Mouse (Mus musculus): Measurements from ENCODE around the gene Spdef. TPM values are rescaled to one million over a fixed set of nuclear protein-coding genes. Genes with fewer than 3 reads are reported as not detected.

Spdef gene
- polyA plus RNA-seq, 1 experiment from 2014 or later: 13.8 TPM

DNA sequence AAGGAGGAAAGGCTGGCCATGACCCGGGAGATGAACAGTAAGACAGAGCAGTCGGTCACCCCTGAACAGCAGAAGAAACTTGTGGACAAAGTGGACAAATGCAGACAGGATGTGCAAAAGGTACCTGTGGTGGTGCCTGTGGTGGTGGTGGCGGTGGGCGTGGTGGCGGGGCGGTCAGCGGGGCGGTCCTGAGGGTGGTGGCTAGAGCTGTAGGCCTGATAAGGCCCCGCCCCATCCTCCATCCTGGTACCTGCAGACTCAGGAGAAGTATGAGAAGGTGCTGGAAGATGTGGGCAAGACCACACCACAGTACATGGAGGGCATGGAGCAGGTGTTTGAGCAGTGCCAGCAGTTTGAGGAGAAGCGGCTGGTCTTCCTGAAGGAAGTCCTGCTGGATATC lies 23.1 kb downstream of the Spdef start:
- ATAC-seq (ENCODE audit: insufficient number of reproducible peaks, insufficient read depth, low FRiP score, low read depth): no peak
- H3K36me3 ChIP-seq (ENCODE audit: control insufficient read depth, insufficient read depth, low read length): no peaks in the 10 kb centered on the region
- H3K27ac ChIP-seq (ENCODE audit: low read length): no peak overlapping the region
- no peaks in the 10 kb centered on the region for H3K27me3 ChIP-seq (ENCODE audit: control insufficient read depth, insufficient read depth, low read length)
- 49% methylated on average over 10 of the region's 10 CpGs for WGBS
- no peaks in the 10 kb centered on the region for H3K9me3 ChIP-seq (ENCODE audit: control insufficient read depth, low read depth, low read length)
- no peak overlapping the region for H3K4me3 ChIP-seq (ENCODE audit: low read depth, low read length)
- H3K4me2 ChIP-seq (replicated peaks; ENCODE audit: low read depth, low read length): no peak overlapping the region
- peaks cover 6% of the 10 kb centered on the region; the same call in 1 of the 2 replicates for H3K4me1 ChIP-seq (ENCODE audit: control insufficient read depth, insufficient read depth, low read length)
- H3K9ac ChIP-seq (replicated peaks; ENCODE audit: low read depth, low read length): no peak overlapping the region

GRCm38 (mm10) chr17:27703961-27704621 lies 24.7 kb downstream of the Spdef start:
- Histone ChIP-seq H3K4me2 (replicated peaks; ENCODE audit: low read depth, low read length) (no peak overlapping the region), H3K9ac (replicated peaks; ENCODE audit: low read depth, low read length) (no peak overlapping the region), H3K27me3 (ENCODE audit: control insufficient read depth, insufficient read depth, low read length) (no peaks in the 10 kb centered on the region), H3K27ac (ENCODE audit: low read length) (no peak overlapping the region), H3K9me3 (ENCODE audit: control insufficient read depth, low read depth, low read length) (no peaks in the 10 kb centered on the region; the same call in 1 of the 2 replicates), H3K4me1 (ENCODE audit: control insufficient read depth, insufficient read depth, low read length) (peaks cover 6% of the 10 kb centered on the region; the same call in 1 of the 2 replicates), H3K36me3 (ENCODE audit: control insufficient read depth, insufficient read depth, low read length) (no peaks in the 10 kb centered on the region), H3K4me3 (ENCODE audit: low read depth, low read length) (no peak overlapping the region)
- no peak for ATAC-seq (ENCODE audit: insufficient number of reproducible peaks, insufficient read depth, low FRiP score, low read depth)
- WGBS: 68% methylated on average over 5 of the region's 5 CpGs

DNA sequence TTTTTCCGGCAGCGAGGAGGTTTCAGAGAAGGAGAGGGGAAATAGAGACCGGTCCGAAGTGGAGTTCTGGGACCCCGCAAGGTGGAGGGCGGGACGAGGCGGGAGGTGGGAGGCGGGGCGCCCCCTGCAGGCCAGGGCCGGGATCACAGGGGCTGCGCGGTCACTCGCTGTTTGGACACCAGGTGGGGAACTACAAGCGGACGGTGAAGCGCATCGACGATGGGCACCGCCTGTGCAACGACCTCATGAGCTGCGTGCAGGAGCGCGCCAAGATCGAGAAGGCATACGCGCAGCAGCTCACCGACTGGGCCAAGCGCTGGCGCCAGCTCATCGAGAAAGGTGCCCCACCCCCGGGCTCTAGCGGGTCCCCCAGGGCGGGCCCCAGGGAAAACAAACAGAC lies 26.2 kb downstream of the Spdef start:
- Histone ChIP-seq H3K27ac (ENCODE audit: low read length) (no peak overlapping the region), H3K9me3 (ENCODE audit: control insufficient read depth, low read depth, low read length) (no peaks in the 10 kb centered on the region; the same call in 1 of the 2 replicates), H3K27me3 (ENCODE audit: control insufficient read depth, insufficient read depth, low read length) (no peaks in the 10 kb centered on the region), H3K36me3 (ENCODE audit: control insufficient read depth, insufficient read depth, low read length) (no peaks in the 10 kb centered on the region), H3K4me2 (replicated peaks; ENCODE audit: low read depth, low read length) (peak overlapping the region; percentile 53), H3K4me1 (ENCODE audit: control insufficient read depth, insufficient read depth, low read length) (no peaks in the 10 kb centered on the region), H3K9ac (replicated peaks; ENCODE audit: low read depth, low read length) (0 out of 2 replicates have a peak overlapping the region, but pooled peaks have one; percentile 10), H3K4me3 (ENCODE audit: low read depth, low read length) (peak overlapping the region; percentile 17; the same call in 1 of the 2 replicates)
- peak; percentile 60 for ATAC-seq (ENCODE audit: insufficient number of reproducible peaks, insufficient read depth, low FRiP score, low read depth)
- WGBS: under 1% methylated on average over 34 of the region's 34 CpGs

DNA sequence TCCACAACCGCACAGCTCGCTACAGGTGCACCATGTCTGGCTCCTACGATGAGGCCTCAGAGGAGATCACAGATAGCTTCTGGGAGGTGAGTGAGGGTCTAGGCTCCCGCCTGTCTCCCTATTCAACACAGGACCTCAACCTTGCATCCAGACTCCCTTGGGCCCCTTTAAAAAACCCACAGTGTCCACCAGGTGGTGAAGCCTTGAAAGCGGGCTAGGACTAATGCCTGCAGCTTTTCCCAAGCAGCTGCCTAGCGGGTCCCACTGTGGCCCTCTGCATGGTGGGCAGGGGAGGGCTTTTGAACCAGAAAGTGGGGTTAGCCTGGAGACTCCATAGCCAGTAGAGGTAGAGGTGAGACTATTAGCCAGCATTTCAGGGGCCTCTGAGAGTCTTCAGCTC lies 26.9 kb downstream of the Spdef start:
- no peaks in the 10 kb centered on the region for H3K36me3 ChIP-seq (ENCODE audit: control insufficient read depth, insufficient read depth, low read length)
- H3K27ac ChIP-seq (ENCODE audit: low read length): no peak overlapping the region
- H3K4me3 ChIP-seq (ENCODE audit: low read depth, low read length): no peak overlapping the region
- no peak overlapping the region for H3K9ac ChIP-seq (replicated peaks; ENCODE audit: low read depth, low read length)
- H3K9me3 ChIP-seq (ENCODE audit: control insufficient read depth, low read depth, low read length): no peaks in the 10 kb centered on the region; the same call in 1 of the 2 replicates
- no peak overlapping the region for H3K4me2 ChIP-seq (replicated peaks; ENCODE audit: low read depth, low read length)
- no peaks in the 10 kb centered on the region for H3K27me3 ChIP-seq (ENCODE audit: control insufficient read depth, insufficient read depth, low read length)
- no peaks in the 10 kb centered on the region for H3K4me1 ChIP-seq (ENCODE audit: control insufficient read depth, insufficient read depth, low read length)
- ATAC-seq (ENCODE audit: insufficient number of reproducible peaks, insufficient read depth, low FRiP score, low read depth): no peak
- 62% methylated on average over 6 of the region's 6 CpGs for WGBS

GRCm38 (mm10) chr17:27700812-27701211 lies 27.9 kb downstream of the Spdef start:
- H3K27me3 ChIP-seq (ENCODE audit: control insufficient read depth, insufficient read depth, low read length): no peaks in the 10 kb centered on the region
- H3K27ac ChIP-seq (ENCODE audit: low read length): no peak overlapping the region
- H3K9me3 ChIP-seq (ENCODE audit: control insufficient read depth, low read depth, low read length): no peaks in the 10 kb centered on the region; the same call in 1 of the 2 replicates
- no peak overlapping the region for H3K9ac ChIP-seq (replicated peaks; ENCODE audit: low read depth, low read length)
- no peak overlapping the region for H3K4me3 ChIP-seq (ENCODE audit: low read depth, low read length)
- no peaks in the 10 kb centered on the region for H3K4me1 ChIP-seq (ENCODE audit: control insufficient read depth, insufficient read depth, low read length)
- no peak overlapping the region for H3K4me2 ChIP-seq (replicated peaks; ENCODE audit: low read depth, low read length)
- no peak for ATAC-seq (ENCODE audit: insufficient number of reproducible peaks, insufficient read depth, low FRiP score, low read depth)
- H3K36me3 ChIP-seq (ENCODE audit: control insufficient read depth, insufficient read depth, low read length): no peaks in the 10 kb centered on the region
- 77% methylated on average over 2 of the region's 2 CpGs for WGBS

DNA sequence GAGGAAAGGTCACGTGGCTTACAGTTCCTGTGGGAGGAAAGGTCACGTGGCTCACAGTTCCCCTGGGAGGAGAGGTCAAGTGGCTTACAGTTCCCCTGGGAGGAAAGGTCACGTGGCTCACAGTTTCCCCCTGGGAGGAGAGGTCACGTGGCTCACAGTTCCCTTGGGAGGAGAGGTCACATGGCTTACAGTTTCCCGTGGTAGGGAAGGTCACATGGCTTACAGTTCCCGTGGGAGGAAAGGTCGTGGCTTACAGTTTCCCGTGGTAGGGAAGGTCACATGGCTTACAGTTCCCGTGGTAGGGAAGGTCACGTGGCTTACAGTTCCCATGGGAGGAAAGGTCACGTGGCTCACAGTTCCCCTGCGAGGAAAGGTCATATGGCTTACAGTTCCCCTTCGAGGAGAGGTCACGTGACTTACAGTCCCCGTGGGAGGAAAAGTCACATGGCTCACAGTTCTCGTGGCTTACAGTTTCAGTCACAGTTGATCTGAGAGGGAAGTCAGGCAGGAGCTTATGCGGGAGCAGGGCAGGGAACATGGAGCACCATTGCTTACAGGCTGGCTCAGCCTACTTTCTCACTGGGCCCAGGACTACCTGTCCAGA lies 29.0 kb downstream of the Spdef start:
- H3K4me3 ChIP-seq (ENCODE audit: low read depth, low read length): no peak overlapping the region
- no peaks in the 10 kb centered on the region for H3K36me3 ChIP-seq (ENCODE audit: control insufficient read depth, insufficient read depth, low read length)
- no peaks in the 10 kb centered on the region for H3K27me3 ChIP-seq (ENCODE audit: control insufficient read depth, insufficient read depth, low read length)
- H3K27ac ChIP-seq (ENCODE audit: low read length): no peak overlapping the region
- 87% methylated on average over 17 of the region's 17 CpGs for WGBS
- ATAC-seq (ENCODE audit: insufficient number of reproducible peaks, insufficient read depth, low FRiP score, low read depth): no peak
- no peak overlapping the region for H3K9ac ChIP-seq (replicated peaks; ENCODE audit: low read depth, low read length)
- no peaks in the 10 kb centered on the region; the same call in 1 of the 2 replicates for H3K9me3 ChIP-seq (ENCODE audit: control insufficient read depth, low read depth, low read length)
- no peak overlapping the region for H3K4me2 ChIP-seq (replicated peaks; ENCODE audit: low read depth, low read length)
- no peaks in the 10 kb centered on the region for H3K4me1 ChIP-seq (ENCODE audit: control insufficient read depth, insufficient read depth, low read length)

DNA sequence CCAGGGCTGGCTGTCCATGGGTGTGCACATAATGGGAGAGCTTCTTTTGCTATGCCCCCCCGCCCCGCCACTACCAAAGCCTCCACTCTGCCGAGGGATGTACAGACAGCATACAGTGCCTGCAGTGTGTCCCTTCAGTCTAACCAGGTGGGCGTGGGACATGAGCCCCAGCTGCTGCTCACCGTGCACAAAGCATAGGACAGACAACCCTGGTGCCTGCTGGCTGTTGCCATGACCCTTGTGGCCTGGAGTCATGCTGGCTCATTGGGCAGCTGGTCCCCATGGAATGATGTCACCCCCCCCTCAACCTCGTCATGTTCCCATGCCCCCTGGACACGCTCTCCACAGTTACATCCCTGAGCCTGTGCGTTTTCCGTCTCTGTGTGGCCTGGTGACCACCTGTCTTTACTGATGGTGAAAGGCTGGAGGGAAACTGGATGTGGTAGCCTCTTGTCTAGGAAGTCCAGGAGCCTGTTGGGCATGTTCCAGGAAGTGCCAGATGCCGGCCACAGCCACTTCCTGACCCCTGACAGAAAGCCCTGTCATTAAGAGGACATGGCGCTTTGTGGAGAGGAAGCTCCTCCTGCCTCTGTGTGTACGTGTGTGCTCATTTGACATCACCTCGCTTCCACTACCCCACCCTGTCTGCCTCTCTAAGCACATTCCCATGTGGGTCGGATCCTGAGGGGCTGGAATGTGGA lies 37.6 kb downstream of the Spdef start:
- Histone ChIP-seq H3K9me3 (ENCODE audit: control insufficient read depth, low read depth, low read length) (no peaks in the 10 kb centered on the region), H3K4me1 (ENCODE audit: control insufficient read depth, insufficient read depth, low read length) (no peaks in the 10 kb centered on the region), H3K9ac (replicated peaks; ENCODE audit: low read depth, low read length) (no peak overlapping the region), H3K4me3 (ENCODE audit: low read depth, low read length) (no peak overlapping the region), H3K4me2 (replicated peaks; ENCODE audit: low read depth, low read length) (no peak overlapping the region), H3K36me3 (ENCODE audit: control insufficient read depth, insufficient read depth, low read length) (no peaks in the 10 kb centered on the region), H3K27me3 (ENCODE audit: control insufficient read depth, insufficient read depth, low read length) (0 out of 2 replicates have a peak, but pooled peaks cover under 1% of the 10 kb centered on the region), H3K27ac (ENCODE audit: low read length) (no peak overlapping the region)
- WGBS: 73% methylated on average over 14 of the region's 14 CpGs
- ATAC-seq (ENCODE audit: insufficient number of reproducible peaks, insufficient read depth, low FRiP score, low read depth): no peak

GRCm38 (mm10) chr17:27686395-27686794 lies 42.4 kb downstream of the Spdef start:
- no peak overlapping the region for H3K4me2 ChIP-seq (replicated peaks; ENCODE audit: low read depth, low read length)
- 0 out of 2 replicates have a peak, but pooled peaks cover 8% of the 10 kb centered on the region for H3K4me1 ChIP-seq (ENCODE audit: control insufficient read depth, insufficient read depth, low read length)
- no peaks in the 10 kb centered on the region for H3K9me3 ChIP-seq (ENCODE audit: control insufficient read depth, low read depth, low read length)
- H3K9ac ChIP-seq (replicated peaks; ENCODE audit: low read depth, low read length): no peak overlapping the region
- no peak overlapping the region for H3K27ac ChIP-seq (ENCODE audit: low read length)
- no peak overlapping the region for H3K4me3 ChIP-seq (ENCODE audit: low read depth, low read length)
- ATAC-seq (ENCODE audit: insufficient number of reproducible peaks, insufficient read depth, low FRiP score, low read depth): no peak
- no peaks in the 10 kb centered on the region for H3K36me3 ChIP-seq (ENCODE audit: control insufficient read depth, insufficient read depth, low read length)
- WGBS: 36% methylated on average over 5 of the region's 5 CpGs
- peaks cover 7% of the 10 kb centered on the region; the same call in 1 of the 2 replicates for H3K27me3 ChIP-seq (ENCODE audit: control insufficient read depth, insufficient read depth, low read length)

Measured in stomach, embryonic 14.5 days (tissue).